Mouse (Mus musculus): ENCODE data around the gene Mpzl2.
"Not testable (repeated sequence)": the region's sequence is repeated elsewhere in the genome, so short reads cannot be mapped to it uniquely, and the experiment has no call there.

Mpzl2 gene

DNA sequence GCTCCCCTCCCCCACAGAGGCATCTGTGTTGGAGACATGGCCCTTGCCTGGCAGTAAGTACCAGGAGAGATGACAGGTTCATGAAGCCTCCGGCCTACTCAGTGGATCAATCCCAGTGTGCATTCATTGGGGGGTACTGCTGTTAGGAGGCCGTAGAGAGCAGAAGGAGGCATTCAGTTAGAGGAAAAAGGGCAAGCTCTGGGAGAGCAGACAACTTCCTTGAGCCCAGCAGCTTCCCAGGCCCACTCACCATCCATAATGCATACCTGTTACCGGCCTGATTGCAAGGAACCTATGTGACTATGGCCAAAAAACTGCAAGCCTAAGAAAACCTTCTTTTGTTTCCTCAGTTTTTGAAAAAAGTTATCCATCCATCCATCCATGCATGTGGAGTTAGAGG lies 5.1 kb upstream of the Mpzl2 start:
- no peak for DNase-seq (ENCODE audit: low spot score)

DNA sequence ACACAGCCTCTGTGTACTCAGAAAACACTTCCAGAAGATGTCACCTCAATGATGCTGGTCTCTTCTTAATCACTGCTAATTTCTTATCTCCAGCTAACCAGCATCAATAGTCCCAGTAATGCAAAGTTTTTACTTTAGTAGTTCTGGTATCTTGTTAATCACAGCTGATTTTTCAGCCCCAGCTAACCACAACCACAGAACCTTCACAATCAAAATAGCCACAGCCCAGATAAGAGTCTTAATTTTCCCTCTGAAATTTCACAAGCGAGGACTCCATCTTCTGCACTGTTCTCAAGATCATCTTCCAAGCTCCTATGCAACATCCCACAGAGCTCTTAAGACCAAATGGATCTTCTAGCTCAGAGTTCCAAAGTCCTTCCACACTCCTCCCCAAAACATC lies 1.8 kb upstream of the Mpzl2 start:
- not testable (repeated sequence) for DNase-seq (ENCODE audit: low spot score)

GRCm38 (mm10) chr9:45040066-45040845 lies 657 bp downstream of the Mpzl2 start:
- DNase-seq (ENCODE audit: low spot score): no peak

- no peak for DNase-seq (ENCODE audit: low spot score)
Measured at GRCm38 (mm10) chr9:45041131-45041838, 1.7 kb downstream of the Mpzl2 start.

DNA sequence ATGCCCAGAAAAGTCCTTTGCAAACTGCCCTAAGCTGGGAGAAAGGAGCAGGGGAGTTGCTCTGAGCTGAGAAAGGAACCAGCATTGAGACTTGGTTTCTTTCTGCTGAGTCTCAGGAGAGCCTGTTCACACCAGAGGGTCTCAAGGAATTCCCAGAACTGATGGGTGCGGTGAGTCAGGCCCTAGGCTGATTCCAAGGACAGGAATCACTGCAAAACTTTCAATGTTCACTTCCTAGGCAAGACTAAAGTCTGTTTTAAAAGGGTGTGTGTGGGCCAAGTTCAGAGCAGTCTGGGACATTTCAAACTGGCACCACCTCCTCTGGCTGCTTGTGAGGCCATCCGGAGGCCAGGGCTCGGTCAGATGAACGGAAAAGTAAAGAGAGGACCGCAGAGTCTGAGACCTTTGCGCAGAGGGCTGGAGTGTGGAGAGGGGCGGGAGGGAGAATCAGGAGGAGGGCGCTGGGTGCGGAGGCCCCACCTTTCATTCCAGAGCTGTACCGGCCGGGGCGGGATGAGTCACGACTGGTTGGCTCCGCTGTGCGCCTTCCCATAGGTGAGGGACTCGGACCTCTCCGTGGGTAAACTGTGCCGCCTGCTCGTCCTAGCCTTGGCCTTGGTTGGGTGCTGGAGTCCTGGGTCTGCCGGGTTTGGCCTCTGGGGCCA lies 2.6 kb downstream of the Mpzl2 start:
- no peak for DNase-seq (ENCODE audit: low spot score)

GRCm38 (mm10) chr9:45042947-45043346 lies 3.3 kb downstream of the Mpzl2 start:
- DNase-seq (ENCODE audit: low spot score): no peak

GRCm38 (mm10) chr9:45046973-45047372 lies 7.4 kb downstream of the Mpzl2 start:
- no peak for DNase-seq (ENCODE audit: low spot score)

GRCm38 (mm10) chr9:45048511-45048910 lies 8.9 kb downstream of the Mpzl2 start:
- peak; percentile 9 for DNase-seq (ENCODE audit: low spot score)

DNA sequence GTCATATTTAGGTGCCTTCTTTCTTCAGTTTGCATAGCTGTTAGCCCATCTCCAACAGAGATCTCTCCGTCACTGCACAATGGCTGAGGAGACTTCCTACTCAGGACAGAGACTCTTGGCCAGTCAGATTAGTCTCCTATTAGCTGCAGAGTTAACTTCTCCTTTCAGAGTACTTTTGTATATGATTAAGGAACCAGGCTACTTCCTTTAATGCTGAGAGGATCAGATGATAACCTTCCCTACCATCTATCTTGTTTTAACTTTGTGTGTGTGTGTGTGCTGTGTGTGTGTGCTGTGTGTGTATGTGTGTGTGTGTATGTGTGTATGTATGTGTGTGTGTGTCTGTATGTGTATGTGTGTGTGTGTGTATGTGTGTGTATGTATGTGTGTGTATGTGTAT lies 10.1 kb downstream of the Mpzl2 start:
- DNase-seq (ENCODE audit: low spot score): no peak

- no peak for DNase-seq (ENCODE audit: low spot score)
Measured at GRCm38 (mm10) chr9:45050301-45050700, 10.7 kb downstream of the Mpzl2 start.

DNA sequence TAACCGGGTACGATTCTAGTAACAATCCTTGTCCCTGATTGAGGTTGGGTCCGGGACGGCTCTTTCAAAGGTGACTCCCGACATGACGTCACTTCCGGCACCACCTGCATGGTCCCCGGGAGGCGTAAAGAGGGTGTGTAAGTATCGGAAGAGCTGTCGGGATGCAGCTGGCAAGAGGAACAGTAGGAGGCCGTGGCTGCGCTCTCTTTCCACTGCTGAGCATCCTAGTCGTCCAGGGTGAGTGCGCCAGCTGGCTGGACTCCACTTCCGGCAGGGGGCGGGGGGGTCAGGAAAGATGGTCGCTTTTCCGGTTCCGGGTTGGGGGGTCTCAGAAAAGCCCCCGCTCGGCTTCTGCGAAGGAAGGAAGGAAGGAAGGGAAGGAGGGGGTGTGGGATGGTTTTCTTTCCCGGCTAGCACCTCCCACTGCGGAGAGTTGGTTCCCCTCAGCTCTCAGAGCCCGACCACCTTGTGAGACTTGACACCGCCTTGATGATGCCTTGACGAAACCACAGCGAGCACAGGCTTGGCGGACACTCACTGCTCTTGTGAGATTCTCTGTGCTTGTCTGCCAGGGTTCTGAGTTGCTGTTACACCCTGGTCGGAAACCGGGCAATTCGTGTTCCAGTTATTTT lies 15.6 kb downstream of the Mpzl2 start, which contains the start of gene Mpzl3:
Gene Mpzl3, plus strand, starts transcription at position 105 of the 632 bp plus-strand sequence.
- DNase-seq (ENCODE audit: low spot score): peak; percentile 86

DNA sequence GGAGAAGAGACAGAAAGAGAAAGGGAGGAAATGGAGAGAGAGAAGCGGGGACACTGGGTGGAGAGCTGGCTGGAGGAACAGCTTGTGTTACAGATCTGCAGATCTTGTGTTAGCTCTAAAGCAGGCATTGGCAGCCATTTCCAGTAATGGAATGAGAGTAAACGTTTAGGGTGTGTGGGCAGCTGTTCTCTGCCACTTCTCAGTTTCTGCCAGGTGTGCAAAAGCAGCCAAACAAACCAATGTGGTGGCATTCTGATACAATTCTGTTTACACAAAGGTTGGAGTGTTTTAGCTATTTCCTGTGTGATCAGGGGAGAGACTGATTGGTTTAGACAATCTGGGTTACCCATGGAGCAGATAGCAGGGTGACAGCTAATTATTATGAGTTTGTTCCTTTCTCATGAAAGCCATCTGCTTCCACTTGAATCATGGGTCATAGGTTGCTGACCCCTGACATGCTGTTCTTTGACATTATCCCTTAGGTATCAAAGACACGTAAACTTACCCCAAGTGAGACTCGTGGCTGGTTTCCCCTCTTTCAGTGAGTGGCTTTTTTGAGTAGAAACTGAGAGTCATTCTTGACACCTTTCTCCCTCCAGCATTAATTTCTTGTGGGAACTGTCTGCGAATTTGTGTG lies 18.8 kb downstream of the Mpzl2 start:
- DNase-seq (ENCODE audit: low spot score): no peak

DNA sequence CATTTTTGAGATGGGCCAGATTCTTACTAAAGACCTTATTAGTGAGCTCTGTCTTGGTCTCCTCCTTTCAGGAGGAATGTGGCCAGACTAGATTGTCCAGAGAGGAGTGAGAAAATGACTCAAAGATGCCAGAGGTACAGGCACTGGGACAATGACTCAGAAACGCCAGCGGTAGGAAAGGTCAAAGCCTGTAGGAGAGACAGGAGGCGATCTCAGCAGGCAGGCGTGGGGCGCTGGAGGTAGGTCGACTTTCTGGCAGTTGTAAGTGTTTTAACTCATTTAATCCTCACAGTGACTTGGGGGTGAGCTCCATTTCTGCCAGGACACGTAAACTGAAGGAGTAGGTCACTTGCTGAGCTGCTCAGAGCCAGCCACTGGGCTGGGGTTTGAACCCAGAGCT lies 20.6 kb downstream of the Mpzl2 start:
- DNase-seq (ENCODE audit: low spot score): no peak

GRCm38 (mm10) chr9:45062677-45063076 lies 23.1 kb downstream of the Mpzl2 start:
- no peak for DNase-seq (ENCODE audit: low spot score)

DNA sequence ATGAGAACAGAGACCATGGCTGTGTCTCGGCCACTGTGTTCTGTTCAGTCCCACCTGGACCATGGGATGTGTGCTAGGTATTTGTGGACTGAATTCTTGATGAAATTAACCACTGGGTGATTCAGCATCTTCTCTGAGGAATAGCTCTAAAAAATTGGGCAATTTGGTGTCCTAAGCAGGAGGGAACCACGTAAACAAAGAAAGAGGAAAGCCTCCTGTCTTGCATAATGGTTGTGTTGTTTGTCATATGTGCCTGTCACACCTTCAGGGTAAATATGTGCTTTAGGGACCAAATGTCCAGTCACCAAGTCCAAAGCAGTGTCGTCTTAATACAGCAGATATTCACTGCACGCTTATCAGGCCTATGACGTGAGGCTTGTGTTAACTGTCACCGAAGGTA lies 24.8 kb downstream of the Mpzl2 start:
- DNase-seq (ENCODE audit: low spot score): no peak

- no peak for DNase-seq (ENCODE audit: low spot score)
Measured at GRCm38 (mm10) chr9:45066735-45067134, 27.1 kb downstream of the Mpzl2 start.

GRCm38 (mm10) chr9:45071800-45072199 lies 32.2 kb downstream of the Mpzl2 start:
- DNase-seq (ENCODE audit: low spot score): no peak

DNA sequence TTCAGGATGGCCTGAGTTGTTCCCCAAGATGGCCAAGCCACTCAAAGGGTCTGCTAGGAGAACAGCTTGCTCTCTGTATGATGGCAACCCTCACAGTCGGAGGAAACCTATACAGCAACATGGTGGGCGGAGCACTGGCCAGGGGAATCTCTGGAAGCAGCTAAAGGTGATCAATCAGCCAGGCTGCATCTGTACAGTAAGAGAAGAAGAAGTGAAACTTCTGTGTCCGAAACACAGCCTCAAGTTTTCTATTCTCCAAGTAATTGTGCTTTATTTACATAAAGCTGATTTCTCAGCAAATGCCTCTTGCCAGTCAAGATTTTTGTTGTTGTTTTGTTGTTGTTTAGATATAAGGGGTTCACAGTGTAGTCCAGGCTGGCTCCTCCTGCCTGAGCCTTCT lies 38.3 kb downstream of the Mpzl2 start:
- no peak for DNase-seq (ENCODE audit: low spot score)

GRCm38 (mm10) chr9:45079011-45079410 lies 39.4 kb downstream of the Mpzl2 start, which contains the start of gene Jaml:
Gene Jaml, plus strand, starts transcription at chr9:45079183.
- no peak for DNase-seq (ENCODE audit: low spot score)

DNA sequence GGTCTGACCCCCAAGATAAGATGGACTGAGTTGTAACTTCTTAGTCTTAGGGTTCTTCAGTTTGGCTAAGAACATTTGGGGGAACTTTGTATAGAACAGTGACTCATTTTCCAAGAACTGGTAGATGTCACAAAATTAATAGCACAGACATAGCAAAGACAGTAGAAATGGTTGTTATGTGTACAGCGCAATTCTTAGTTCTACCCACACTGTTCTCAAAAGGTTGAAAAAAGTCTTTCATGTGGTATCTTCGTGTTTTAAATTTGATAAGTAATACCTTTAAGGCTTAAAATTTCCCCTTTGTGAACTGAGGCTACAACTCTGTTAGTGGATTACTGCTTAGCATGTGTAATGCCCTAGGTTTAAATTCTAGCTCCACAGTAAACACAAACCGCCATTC lies 43.5 kb downstream of the Mpzl2 start:
- no peak for DNase-seq (ENCODE audit: low spot score)

DNA sequence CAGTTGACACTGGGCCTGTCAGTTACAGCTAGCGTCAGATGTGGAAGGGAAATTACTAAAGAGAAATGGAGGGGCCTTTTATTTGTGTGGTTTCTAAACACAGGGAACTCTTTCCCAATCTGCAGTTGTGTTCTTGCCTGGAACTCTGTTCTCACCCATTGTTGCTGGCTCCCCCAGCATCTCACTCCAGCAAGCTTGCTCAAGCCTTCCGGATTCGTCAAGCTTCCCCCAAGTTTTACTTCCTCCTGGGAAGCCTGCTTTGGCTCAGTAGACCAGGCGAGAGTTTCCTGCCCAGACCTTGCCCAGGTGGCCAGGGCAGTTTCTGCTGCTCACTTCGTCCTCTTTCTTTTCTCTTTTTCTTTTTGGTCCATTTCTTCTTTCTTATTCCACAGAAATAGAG lies 45.0 kb downstream of the Mpzl2 start:
- DNase-seq (ENCODE audit: low spot score): no peak

All from left cerebral cortex, adult 11 months (tissue).